Mouse (Mus musculus): ENCODE data around the gene Fgfr2.

Gene Fgfr2

DNA sequence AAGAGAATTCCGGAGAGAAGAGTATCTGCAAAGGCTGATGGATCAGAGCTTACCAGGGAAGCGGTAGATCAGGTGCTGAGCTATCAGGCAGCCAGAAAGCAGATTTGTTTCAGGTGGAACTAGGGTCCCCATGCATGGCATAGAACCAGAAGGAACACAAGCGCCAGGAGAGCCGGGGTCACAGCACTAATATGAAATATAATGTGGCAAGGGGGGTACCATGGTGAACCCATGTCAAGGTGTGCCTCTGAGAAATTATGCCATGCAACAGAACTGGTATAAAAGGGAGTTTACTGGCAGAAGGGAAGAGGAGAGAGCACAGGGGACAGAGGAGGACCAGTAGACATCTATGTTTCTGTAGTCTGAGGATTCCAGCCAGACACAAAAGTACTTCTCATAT, 2188.5 kb downstream of the Fgfr2 start:
- no peak for DNase-seq (ENCODE audit: low read depth, low spot score)

DNA sequence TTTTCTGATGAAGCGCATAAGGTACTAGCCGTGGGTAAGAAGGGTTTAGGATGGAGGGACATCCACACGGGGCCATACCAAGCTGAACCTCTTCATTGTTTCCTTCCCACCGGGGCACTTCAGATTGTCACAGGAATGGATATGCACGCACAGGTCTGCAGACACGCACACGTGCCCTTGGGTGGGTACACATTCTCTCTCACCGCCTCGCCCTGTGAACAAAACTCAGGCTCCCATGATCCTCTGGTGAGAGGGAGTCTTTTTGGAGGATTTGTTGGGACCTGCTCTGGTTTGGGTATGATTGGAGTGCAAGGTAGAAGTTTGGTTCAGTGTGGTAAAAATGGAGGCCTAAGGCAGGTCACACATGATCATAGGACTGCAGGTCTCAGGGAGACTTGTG, 2190.2 kb downstream of the Fgfr2 start:
- DNase-seq (ENCODE audit: low read depth, low spot score) = no peak

DNA sequence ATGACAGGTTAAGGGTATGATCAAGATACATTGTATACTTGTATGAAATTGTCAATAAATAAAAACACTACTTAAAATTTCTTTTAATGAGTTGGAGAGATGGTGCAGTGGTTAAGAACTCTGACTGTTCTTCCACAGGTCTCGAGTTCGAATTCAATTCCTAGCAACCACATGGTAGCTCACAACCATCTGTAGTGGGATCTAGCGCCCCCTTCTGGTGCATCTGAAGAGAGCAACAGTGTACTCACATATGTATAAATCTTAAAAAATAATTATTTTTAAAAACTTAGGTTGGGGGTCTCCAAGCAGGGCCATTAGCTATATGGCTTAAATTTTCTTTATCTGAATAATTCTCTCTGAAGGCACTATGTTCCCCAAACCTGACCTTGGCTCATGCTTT, 2192.7 kb downstream of the Fgfr2 start:
- DNase-seq (ENCODE audit: low read depth, low spot score) = no peak

DNA sequence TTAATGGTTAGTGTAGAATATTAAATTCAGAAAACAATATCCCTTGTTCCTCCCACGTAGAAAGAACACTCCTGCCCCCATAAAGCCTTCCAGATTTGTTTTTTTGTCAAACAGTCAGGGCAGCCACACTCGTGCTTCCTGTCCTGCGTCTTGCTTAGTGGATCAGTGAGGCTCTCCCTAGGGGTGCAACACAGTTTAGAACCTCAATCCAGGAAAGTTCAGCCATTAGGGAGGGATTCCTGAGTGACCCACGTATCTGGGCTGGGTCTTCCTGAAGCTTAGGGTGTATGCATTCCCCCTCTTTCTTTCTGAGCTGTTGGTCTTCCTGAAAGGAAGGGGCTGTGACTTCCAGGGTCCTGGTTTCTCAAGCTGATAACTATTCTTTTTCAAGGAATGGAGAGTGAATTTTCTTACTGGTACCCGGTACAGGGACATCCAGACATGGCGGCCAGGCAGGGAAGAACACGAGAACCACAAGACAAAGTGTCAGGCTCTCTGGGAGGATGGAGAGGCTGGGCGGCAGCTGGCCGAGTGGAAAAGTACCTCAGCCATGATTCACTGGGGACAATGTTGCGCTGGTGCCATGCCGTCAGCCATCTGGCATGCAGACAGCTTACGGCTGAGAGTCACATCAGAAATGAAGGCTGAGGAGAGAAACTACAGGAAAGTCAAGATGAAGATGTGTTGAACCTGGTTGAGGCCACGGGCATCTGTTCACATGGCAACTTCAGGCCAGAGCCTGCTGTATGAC, 2200.0 kb downstream of the Fgfr2 start:
- DNase-seq (ENCODE audit: low read depth, low spot score) = no peak

DNA sequence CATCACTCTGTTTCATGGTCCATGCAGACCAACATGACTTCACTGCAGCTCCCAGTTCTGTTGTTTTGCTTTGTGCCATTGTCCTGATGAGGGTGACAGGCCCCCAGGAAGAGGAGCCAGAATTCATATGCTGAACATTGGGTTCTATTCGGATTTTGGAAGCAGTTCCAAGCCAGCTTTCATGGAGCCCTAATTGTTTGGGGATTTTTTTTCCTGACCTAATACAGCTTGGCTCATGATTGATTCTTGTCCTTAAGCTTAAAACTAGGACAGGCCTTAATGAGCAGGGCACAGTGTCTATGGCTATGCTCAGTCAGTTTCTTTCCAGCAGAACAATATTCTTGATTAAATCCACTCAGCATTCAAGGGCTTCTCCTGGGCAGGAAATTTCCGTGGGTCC, 2204.9 kb downstream of the Fgfr2 start:
- DNase-seq (ENCODE audit: low read depth, low spot score) = no peak

DNA sequence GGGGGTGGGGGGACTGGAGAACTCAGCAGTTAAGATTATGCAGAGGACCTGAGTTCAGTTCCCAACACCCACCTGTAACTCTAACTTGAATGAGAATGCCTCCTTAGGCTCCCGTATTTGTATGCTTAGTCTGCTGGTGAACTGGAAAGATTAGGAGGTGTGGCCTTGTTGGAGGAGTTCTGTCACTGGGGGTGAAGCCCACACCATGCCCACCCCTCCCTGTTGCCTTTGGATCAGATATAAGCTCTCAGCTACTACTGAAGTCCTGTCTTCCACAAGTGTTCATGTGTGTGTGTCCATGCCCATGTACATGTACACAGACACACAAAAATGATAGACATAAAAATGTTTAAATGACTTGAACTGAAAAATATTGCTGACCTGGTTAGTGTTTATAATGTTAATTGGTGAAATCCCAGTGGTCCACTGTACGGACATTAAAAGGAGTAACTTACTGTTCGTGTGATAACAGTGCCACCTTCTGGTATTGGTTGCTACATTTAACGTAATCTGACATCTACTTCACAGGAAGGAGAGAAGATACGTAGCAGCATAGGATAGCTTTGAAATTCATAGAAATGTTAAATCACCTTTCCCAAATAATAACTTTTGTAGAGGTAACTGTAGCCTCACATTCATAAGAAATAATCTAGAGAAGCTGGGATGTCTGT, 2208.3 kb downstream of the Fgfr2 start:
- DNase-seq (ENCODE audit: low read depth, low spot score) = no peak

DNA sequence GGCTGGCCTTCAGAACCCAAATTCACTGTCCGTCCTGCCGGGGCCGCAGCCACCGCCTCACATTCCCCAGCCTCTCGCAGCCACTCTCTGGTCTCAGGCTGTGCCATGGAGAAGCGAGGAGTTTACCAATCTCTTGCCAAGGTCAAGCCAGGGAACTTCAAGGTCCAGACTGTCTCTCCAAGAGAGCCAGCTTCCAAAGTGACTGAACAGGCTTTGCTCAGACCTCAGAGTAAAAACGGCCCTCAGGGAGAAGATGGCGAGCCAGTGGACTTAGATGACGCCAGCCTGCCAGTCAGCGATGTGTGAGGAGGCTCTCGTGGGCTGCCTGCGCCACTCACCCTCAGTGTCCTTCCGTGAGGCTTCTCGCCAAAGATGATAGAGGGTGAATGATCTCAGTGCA, 2212.3 kb downstream of the Fgfr2 start:
- no peak for DNase-seq (ENCODE audit: low read depth, low spot score)

DNA sequence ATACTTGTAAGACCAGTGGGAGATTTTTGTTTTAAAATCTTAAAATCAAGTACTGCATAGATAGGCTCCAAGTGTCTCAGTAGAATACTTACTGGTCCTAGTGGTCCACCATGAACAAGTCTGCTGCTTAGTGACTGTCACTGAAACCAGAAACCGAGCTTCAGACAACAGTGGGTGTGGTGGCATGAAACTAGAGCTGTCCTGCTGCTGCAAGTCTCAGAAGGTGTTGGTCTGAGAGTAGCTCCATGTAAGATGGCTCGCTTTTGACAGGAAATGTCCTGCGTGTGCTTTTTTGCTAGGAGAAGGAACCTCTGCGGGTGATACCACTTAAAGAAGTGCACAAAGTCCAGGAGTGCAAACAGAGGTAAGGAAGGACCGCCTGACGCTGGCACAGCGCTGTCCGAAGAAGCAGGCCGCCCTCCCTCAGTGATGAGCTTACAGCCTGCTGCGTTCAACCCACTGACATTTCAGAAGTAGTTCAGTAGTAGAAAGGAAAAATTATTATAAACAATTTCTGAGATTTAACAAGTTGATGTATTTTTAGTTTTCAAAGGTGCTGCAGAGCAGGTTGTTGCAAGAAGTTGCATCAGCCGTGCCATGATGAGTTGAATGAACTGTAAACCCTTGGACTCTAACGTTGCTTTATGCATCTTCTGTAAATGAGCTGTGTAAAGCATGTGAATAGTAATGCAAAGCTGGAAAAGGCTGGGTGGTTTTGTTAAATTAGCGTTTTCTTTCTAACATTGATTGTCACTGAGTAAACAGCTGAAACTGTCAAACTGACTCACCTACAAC, 2218.4 kb downstream of the Fgfr2 start:
- no peak for DNase-seq (ENCODE audit: low read depth, low spot score)

DNA sequence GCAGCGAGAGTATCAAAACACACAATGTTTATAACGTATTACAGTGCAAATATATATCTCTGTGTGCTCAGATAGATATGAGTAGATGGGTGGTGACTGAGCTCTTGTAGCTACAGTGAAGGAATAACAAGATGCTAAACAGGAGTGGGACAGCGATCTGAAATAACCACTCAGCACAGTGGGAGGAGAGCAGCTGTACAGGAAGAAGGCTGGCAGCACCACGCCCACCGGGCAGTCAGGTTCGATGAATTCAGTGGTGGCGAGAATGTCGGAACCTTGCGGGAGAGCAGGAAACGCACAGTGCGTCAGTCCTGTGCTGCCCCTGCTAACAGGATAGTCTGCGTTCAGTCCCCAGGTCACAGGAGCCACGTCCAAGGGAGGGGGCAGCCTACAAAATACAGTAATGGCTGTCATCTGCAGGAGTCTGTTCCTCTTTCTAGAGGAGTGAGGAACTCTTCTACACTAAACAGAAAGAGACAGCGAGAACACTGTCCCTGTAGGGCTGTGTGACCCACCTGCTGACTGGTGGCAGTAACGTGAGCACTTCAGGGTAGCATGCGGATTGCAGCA, 2219.6 kb downstream of the Fgfr2 start:
- no peak for DNase-seq (ENCODE audit: low read depth, low spot score)

DNA sequence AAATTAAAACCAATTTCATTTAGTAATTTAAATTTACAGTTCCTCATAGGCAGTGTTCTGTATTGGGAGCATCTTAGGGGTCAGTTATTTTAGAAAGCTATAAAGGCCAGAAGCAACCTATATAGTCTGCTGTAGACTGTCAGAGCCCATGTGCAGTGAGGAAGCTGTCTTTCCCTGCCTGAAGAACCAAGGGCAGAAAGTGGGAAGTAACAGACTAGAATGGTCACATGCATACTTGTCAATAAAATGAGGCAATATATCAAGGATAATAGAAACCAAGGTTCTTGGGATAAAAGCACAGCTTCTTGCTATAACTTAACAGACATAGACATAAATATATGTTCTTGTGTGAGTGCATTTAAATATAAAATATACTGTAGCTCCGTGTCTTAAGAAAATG, 2220.2 kb downstream of the Fgfr2 start:
- DNase-seq (ENCODE audit: low read depth, low spot score) = no peak

DNA sequence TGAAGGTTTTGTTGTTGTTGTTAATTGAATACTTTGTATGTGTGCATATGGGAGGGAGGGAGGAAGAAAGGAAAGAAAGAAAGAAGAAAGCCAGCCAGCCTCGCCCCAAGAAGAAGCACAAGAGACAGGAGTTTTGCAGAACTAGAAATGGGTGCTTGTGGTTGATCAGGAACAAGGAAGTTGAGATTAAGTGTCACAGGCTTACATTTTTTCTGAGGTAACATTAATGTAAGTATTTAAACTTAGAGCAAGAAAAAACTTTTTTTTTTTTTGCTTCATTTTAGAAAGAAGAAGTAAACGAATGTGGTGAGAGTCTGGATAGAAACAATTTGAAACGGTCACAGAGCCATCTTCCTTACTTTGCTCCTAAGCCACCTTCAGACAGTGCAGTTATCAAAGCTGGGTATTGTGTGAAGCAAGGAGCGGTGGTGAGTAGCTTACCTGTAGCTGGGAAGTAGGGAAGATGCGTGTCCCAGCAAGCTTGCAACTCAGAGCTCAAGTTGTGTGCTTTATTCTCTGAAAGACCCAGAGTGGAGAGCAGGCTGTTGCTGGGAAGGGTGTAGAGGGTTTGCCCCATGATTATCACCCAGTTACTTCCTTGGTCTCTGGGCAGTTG, 2222.8 kb downstream of the Fgfr2 start:
- no peak for DNase-seq (ENCODE audit: low read depth, low spot score)

DNA sequence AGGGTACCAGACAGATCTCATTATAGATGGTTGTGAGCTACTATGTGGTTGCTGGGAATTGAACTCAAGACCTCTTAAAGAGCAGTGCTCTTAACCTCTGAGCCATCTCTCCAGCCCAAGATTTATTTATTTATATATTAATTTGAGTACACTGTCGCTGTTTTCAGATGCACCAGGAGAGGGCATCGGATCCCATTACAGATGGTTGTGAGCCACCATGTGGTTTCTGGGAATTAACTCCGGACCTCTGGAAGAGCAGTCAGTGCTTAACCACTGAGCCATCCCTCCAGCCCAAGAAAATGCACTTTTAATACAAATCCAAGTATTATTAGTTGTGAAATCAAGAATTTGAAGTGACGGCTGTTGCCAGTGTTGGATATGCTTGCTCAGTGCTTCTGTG, 2224.8 kb downstream of the Fgfr2 start:
- peak; percentile 6 for DNase-seq (ENCODE audit: low read depth, low spot score)

DNA sequence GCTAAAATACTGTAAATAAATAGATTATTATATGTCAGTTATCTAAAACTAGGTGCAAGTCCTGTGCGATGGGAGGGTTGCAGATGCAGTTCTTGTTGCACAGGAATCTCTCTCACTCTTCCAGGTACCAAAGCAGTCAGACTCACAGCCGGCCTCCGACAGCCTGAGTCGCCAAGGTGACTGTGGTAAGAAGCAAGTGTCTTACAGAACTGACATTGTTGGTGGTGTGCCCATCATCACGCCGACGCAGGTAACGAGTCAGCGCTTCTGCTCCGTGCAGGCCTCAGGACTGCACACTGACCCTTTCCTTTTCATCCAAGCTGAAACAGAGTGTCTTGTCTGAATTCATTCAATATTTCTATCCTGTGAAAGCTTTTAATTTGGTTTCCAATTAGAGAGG, 2225.9 kb downstream of the Fgfr2 start:
- no peak for DNase-seq (ENCODE audit: low read depth, low spot score)

DNA sequence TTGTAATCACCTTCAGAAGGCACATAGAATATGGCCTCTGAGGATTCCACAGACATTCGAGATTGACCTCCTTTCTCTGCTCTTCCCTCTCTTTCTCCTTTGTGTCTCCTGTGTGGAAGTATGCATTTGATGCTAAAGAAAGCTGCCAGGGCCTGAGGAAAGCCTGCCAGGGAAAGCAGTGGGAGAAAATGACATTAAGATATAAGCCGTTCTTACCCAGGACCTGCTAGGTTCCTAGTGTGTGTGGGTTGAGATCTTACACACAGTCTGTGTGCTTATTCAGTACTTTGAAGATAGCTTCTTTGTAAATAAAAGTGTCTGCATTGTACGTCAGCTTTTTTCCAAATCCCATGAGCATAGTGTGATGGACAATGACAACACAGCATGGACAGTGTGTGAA, 2227.1 kb downstream of the Fgfr2 start:
- no peak for DNase-seq (ENCODE audit: low read depth, low spot score)

DNA sequence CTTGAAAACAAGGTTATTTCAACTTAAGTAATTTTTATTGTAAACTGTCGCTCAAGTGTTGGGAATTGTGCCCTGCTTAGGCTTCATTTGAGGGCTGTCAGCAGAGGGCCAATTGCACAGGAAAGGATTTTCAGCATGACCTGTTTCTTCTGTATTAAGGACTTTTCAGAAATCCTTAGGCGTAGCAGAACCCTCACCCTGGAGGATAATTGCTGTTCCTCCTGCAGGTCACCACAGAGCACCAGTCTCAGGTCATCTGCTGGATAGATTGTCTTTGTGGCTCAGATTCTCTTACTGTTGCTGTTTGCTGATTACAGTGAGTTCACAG, 2227.6 kb downstream of the Fgfr2 start:
- no peak for DNase-seq (ENCODE audit: low read depth, low spot score)

DNA sequence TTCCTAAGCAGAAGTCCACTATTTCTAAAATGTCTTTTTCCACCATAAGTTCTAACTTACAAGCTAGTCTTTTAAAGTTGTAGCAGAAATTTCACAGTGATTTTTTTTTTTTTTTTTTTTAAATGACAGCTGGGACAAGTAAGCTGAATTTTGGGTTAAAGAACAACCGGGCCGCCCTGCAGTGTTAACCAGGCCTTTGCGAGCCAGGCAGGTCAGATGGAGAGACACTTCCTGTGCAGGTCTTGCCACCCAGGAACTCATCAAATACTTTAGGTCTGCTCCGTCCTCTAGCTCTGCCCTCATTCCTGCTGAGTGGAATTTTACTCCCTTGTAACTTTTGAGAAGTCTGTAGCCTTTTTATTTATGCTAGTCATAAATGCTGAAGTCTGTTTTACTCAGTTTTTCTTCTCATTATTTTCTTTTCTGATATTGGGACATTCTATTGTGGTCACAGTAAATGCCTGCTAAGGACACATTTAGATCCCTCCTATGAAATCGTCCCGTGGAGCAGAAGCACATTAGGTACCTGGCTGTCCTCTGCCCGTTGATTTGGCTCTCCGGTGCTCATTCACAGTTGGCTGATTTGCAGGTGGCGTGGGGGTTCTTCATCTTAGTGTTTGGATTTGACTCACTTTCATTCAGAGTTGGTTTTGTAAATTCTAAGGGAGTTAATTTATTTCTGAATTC, 2228.1 kb downstream of the Fgfr2 start:
- DNase-seq (ENCODE audit: low read depth, low spot score) = no peak

DNA sequence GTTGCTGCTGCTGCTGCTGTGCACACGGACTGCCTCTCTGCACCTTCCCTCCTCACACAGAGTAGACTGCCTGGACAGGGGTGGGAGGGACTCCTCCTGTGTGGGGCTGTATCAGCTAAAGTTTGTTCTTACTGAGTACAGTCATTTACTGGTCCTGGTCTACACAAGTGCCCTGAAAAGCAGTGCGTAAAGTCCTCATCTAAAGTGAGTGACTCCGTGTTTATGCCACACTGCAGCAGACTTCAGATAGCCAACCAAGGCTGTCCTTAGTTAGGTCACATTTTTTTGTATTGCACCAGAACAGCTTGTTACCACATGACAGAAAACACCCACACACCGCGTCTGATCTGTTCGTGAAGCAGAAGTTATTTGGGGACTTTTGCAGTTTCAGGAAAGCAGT, 2230.2 kb downstream of the Fgfr2 start:
- no peak for DNase-seq (ENCODE audit: low read depth, low spot score)

DNA sequence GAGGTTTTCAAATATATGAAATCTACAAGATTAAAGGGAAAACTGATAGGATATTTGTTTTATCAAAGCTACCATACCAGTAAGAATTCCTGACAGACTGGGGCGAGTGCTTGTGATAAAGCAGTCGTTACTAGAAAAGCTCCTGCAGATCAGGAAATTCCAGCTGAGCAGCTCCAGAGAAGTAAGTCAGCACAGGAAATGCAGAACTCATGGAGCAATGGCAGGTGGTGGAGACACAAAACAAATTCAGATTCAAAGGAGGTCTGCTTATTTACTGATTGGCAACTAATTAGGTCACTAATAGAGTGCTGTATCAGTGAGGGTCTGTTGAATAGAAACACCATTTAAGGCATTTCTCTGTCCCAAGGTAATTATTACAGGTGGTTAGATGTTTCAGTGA, 2232.3 kb downstream of the Fgfr2 start:
- no peak for DNase-seq (ENCODE audit: low read depth, low spot score)

DNA sequence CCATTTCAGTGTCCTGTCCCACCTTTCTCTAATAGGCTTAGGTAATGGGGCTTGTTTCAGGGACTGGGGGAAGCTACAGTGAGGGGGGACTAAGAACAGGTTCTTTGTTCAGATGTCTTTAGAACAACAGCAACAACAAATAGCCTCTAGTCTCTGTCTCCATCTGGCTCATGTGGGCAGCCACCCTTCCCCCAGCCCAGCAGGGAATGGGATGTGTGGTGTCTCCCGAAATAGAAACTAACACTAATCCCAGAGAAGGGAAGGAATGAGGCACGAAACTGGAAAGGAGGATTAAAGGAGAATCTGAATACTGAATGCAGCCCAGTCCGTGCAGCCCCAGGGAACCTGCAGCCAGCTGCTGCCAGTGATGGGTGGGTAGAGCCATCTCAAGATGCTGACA, 2235.2 kb downstream of the Fgfr2 start:
- DNase-seq (ENCODE audit: low read depth, low spot score) = no peak

DNA sequence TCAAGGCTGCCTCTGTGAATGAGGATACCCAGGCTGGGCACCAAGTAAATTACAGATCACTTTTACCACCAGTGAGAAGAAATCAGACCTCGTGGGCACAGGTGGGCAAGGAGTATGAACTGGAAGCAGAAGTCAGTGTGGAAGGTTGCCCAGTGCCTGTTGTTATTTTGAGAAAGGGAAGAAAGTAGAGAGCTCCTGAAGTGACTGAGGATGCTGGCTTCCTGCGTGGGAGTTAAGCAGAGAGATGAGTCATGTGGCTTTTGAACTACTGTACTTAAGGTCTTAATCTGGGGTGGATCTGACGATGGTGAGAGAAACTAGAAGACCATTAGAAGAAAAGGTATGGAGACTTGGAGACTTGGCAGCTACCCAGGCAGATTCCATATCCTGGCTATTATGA, 2236.9 kb downstream of the Fgfr2 start:
- DNase-seq (ENCODE audit: low read depth, low spot score) = no peak

DNA sequence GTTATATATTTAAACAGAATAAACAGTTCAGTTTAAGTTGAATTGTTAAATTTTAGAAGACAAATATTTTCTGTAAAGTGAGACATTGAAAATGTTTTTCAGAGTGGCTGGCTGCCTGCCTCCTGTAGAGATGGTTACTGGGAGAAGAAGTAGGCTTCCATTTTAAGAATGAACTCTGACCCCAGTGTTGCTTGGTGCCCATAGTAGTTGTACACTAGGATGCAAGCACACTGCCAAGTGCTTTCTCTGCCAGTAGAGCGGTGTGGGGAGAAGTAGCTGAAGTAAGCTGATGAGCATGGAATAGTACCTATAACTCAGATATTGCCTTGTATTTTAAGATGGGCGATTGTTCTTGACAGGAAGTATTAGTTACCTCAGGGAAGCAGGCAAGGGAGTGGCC, 2239.0 kb downstream of the Fgfr2 start:
- DNase-seq (ENCODE audit: low read depth, low spot score) = no peak

DNA sequence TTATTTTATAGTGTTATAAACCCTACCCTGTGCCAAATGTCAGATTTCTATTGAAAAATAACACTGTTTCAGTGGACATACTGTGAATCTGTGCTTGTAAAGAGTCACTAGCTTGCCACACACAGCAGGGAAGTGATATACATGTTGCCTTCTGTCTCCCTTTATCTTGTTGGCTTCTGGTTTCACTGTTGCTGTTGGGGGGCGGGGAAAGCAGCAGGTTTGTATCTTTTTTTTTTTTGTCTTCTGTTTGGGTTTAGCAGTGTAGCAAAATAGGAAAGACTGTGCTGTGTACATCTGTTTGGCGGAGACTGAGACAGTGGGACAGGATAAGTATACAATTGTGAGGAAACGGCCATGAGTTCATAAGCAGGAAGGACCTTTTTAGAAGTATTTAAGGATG, 2255.9 kb downstream of the Fgfr2 start:
- no peak for DNase-seq (ENCODE audit: low read depth, low spot score)
